Mouse (Mus musculus): ENCODE measurements around the gene Tmem209.
A peak's percentile ranks its signal among the peaks of the same experiment; 100 is the strongest.

Gene Tmem209

DNA sequence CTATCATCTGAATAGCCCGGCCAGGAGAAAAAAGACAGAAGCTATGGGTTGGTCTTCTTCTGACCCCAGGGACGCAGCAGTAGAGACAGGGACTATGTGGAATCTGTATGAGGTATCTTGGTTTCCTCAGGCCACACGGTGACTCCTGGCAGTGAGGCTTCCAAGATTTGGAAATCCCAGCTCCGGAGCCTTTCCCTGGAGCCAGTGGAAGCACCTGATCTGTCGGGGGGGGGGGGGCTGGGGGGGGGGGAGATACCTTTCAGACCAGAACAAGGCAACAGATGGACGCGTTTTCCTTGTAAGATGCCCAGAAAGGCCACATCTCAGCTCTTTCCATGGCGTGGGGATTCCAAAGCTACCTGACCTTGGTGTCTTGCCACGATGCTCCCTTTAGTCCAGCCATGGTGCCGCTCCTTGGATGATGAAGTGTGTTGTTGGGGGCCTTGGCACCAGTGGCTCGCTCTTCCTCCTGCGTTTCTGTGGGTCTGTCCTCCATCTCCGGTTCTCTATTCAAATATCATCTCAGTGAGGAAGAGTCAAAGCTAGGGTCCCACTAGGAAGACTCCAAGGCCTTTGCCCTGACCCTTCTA lies 47.7 kb downstream of the Tmem209 start:
- DNase-seq (ENCODE audit: low spot score) = no peak

- DNase-seq (ENCODE audit: low spot score) = peak; percentile 89
These were observed 48.7 kb downstream of the Tmem209 start for GRCm38 (mm10) chr6:30460750-30461446.

DNA sequence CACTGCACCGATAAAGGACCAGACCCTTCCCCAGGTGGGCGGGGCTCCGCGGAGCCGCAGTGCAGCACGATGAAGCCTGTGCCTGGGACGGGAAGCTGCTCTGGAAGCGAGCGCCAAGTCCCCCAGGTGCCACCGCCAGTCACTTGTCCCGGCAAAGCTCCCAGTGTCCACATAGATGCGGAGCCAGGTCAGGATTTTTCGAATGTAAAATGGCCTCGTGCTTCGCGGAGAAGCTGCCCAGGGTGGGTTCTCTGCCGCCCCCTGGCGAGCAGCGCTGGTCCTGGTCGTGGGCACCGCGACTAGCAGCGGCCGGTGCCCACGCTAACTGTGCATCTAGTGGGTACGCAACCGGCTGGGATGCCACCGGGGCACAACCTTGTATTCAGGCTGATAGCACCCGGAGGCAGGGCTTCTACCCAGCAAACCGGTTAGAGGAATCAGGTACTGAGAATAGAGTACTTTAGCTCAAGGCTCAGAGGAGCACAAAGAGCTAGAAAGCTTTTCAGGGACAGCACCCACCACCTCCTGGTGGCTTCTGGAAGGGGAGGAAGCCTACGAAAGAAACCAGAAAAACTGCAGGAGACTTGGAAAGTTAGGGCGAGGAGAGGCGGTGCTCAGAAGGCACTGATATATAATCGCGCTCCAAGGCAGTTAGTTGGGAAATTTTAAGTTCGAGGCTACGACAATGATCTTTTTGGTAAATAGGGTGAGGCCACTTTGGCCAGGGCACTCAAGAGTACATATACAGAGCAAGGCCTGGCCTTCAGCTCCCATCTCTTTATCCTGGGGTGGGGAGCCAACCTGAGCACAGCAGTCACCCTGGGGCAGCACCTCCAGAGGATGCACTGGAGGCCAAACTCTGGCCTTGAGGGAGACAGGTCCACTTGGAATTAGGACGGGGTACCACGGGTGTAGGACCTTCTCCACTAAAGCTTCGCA lies 49.5 kb downstream of the Tmem209 start:
- DNase-seq (ENCODE audit: low spot score) = peak; percentile 88

DNA sequence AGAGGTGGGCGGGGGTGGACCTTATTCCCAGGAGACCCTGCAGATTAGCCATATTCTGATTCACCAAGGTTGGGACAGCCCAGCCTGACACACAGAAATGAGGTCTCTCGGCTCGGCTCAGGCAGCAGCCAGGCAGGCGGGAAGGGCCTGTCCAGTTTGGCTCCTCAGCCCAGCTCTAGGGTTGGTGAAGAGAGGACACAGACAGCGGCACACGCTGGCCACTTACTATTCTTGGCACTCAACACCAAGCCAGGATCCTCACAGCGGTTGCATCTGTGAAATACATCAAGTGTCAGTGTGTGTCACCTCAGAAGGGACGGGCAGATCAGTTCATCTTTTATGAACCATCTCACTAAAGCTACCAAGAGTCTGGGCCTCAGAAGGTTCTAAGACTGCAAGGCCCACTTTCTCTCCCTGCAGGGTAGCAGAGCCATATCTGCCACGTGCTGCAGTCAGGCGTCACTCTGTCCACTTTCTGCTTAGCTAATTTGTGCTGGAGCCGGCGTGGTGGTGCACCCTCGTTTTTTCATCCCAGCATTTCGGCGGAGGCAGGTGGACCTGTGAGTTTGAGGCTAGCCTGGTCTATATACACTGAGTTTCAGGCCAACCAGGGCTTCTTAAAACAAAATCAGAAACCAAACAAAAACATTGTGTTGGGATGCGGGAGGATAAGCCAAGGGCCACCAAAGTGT lies 50.4 kb downstream of the Tmem209 start:
- no peak for DNase-seq (ENCODE audit: low spot score)

DNA sequence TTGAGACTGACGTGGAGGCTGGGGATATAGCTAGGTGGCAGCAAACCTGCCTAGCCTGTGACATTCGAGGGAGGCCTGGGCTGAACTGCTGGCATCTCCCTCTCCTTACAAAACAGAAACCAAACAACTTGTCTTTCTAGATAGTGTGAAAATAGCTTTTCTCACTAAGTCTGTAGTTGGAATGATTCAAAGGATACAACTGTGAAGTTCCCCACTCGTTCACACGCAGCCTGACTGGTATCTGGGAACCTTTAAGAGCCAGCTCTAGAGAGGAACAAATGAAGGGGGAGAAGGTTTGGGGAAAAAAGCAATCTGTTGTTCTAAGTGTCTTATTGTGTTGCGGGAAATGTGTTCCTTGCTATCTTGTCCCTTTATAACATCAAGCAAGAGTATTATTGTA lies 51.0 kb downstream of the Tmem209 start:
- no peak for DNase-seq (ENCODE audit: low spot score)

GRCm38 (mm10) chr6:30456991-30457390 lies 52.6 kb downstream of the Tmem209 start:
- no peak for DNase-seq (ENCODE audit: low spot score)

DNA sequence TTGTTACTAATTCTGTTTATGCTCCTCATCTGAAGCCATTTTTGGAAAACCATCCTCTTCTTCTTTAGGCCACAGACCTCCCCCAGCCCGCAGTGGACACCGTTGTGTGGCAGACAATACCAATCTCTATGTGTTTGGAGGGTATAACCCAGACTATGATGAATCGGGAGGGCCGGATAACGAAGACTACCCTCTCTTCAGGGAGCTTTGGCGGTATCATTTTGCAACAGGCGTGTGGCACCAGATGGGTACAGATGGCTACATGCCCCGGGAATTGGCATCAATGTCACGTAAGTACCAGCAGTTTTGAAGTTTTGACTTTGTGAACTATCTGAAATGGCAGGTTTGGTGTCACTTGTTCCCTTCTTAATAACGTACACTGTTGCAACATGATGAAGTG lies 70.0 kb downstream of the Tmem209 start:
- DNase-seq (ENCODE audit: low spot score) = no peak

- DNase-seq (ENCODE audit: low spot score) = no peak
These were observed 72.5 kb downstream of the Tmem209 start for GRCm38 (mm10) chr6:30437054-30437453.

- no peak for DNase-seq (ENCODE audit: low spot score)
These were observed 73.1 kb downstream of the Tmem209 start for GRCm38 (mm10) chr6:30436476-30436875.

GRCm38 (mm10) chr6:30432461-30433192 lies 77.0 kb downstream of the Tmem209 start:
- no peak for DNase-seq (ENCODE audit: low spot score)

Measured in retina, embryonic 14.5 days (tissue).